In genomic region chr4:102569950-102570765, GRCm38 (mm10) we compare ENCODE assay signal across 8 mouse cellular contexts.
A peak's percentile ranks its signal among the peaks of the same experiment; 100 is the strongest.
DNase-seq lines count a peak whose midpoint lies in the region; ATAC-seq and TF ChIP-seq lines count a peak whose summit lies in the region.

No protein-coding gene starts in this region.

- DNase-seq in CH12.LX (ENCODE audit: extremely low read depth) = peak; percentile 77
- peak; percentile 58 to 69 for DNase-seq in adrenal gland, postnatal 36 days
- peak; percentile 81 for DNase-seq in kidney, postnatal 10 days
- DNase-seq in retina, postnatal 1 day = peak; percentile 70
- no peak for DNase-seq in left cerebral cortex, postnatal 14 days (ENCODE audit: low spot score in 2 of 2)

- WGBS in heart, embryonic 16.5 days = under 1% methylated on average over 20 of the region's 20 CpGs
- WGBS in macrophage (ENCODE audit: missing documents) = 2% methylated on average over 20 of the region's 20 CpGs

- ATAC-seq in erythroblast, adult 5-6 weeks (replicated peaks; ENCODE audit: low FRiP score, poor library complexity, severe bottlenecking) = peak; percentile 77
- peak; percentile 58 for ATAC-seq in heart, embryonic 16.5 days (replicated peaks; ENCODE audit: extremely low read depth, insufficient read depth, low FRiP score)

- no peak; the same call in 1 of the 2 replicates for TF ChIP-seq EP300 in CH12.LX (IDR thresholded peaks at IDR 0.05; ENCODE audit: low read length)

- H3K79me2 ChIP-seq in CH12.LX (replicated peaks; ENCODE audit: control insufficient read depth, extremely low read depth, insufficient read depth, poor library complexity, severe bottlenecking) (peaks cover 43% of the 10 kb centered on the region), macrophage (ENCODE audit: inconsistent target) (peaks cover 34% of the 10 kb centered on the region; the same call in 1 of the 2 replicates)

- H3K27ac ChIP-seq in CH12.LX (ENCODE audit: insufficient read depth, low read depth) (peak overlapping the region; percentile 90), macrophage (peak overlapping the region; percentile 57)
- H3K27ac ChIP-seq in heart, embryonic 16.5 days (ENCODE audit: low read length) = peak overlapping the region; percentile 96

- in situ Hi-C loops in CH12.LX (cut with MboI; ENCODE audit: low pct_ligation_motif_present, low pct_unique_long_range_greater_than_20kb, low sequenced_read_pairs) = loop anchor here (5.0 kb wide), 1 partner anchor 53 kb away; no protein-coding TSS in a partner anchor

- intact Hi-C loops in left cerebral cortex, postnatal 14 days (cut with DNase I) = loop anchor here (5.0 kb wide), 2 partner anchors 38 to 58 kb away; no protein-coding TSS in a partner anchor

- no peak; the same call in 1 of the 2 replicates for TF ChIP-seq RAD21 in CH12.LX (IDR thresholded peaks at IDR 0.05; ENCODE audit: low read depth, low read length)

- dilution Hi-C loops in CH12.LX (cut with MboI; ENCODE audit: extremely low pct_ligation_motif_present, extremely low pct_unique_long_range_greater_than_20kb, low sequenced_read_pairs) = no loop called here

- H3K4me2 ChIP-seq in CH12.LX (ENCODE audit: insufficient read depth, low read depth, poor library complexity, severe bottlenecking) = peak overlapping the region; percentile 62
- H3K4me2 ChIP-seq in heart, embryonic 16.5 days (ENCODE audit: low read depth, low read length) = peak overlapping the region; percentile 94

- peak; percentile 34; the same call in 1 of the 2 replicates for TF ChIP-seq POLR2A in CH12.LX (IDR thresholded peaks at IDR 0.05; ENCODE audit: low read depth, low read length)

- H3K27me3 ChIP-seq in CH12.LX (replicated peaks) = no peaks in the 10 kb centered on the region
- no peaks in the 10 kb centered on the region for H3K27me3 ChIP-seq in heart, embryonic 16.5 days (ENCODE audit: control insufficient read depth, insufficient read depth, low read length)

- TF ChIP-seq CTCF in CH12.LX (conservative IDR thresholded peaks at IDR 0.05 in 1 of 2, IDR thresholded peaks at IDR 0.05 in 1 of 2; ENCODE audit: low read depth in 2 of 2, low read length in 2 of 2) = peak in 1 of 2 experiments; percentile 14; a peak in 1 of 4 replicates

- H3K36me3 ChIP-seq in CH12.LX (replicated peaks in 1 of 2; ENCODE audit: control insufficient read depth in 1 of 2, insufficient read depth in 1 of 2, low read length in 1 of 2) (peaks cover 8 to 9% of the 10 kb centered on the region in 2 experiments), macrophage (ENCODE audit: inconsistent target) (no peaks in the 10 kb centered on the region)
- H3K36me3 ChIP-seq in heart, embryonic 16.5 days (ENCODE audit: control insufficient read depth, insufficient read depth) = no peaks in the 10 kb centered on the region

- H3K4me1 ChIP-seq in CH12.LX (ENCODE audit: control insufficient read depth in 1 of 2, insufficient read depth in 2 of 2) = peaks cover 11 to 60% of the 10 kb centered on the region in 2 experiments; a peak in 3 of 4 replicates
- peaks cover 44% of the 10 kb centered on the region for H3K4me1 ChIP-seq in heart, embryonic 16.5 days (ENCODE audit: control insufficient read depth, insufficient read depth, low read length)

- H3K4me3 ChIP-seq in CH12.LX (replicated peaks in 1 of 3; ENCODE audit: low read depth in 2 of 3, low read length in 2 of 3, poor library complexity in 1 of 3) = peak overlapping the region; percentile 75 to 83 (median 82)
- peak overlapping the region; percentile 67 for H3K4me3 ChIP-seq in heart, embryonic 16.5 days (ENCODE audit: low read length)
- peak overlapping the region; percentile 66 for H3K4me3 ChIP-seq in macrophage (ENCODE audit: inconsistent target)

- H3K9ac ChIP-seq in CH12.LX (ENCODE audit: insufficient read depth, low read depth) = peak overlapping the region; percentile 81
- H3K9ac ChIP-seq in heart, embryonic 16.5 days (ENCODE audit: low read length) = peak overlapping the region; percentile 89

- H3K9me3 ChIP-seq in CH12.LX (replicated peaks; ENCODE audit: low read length) = no peaks in the 10 kb centered on the region
- H3K9me3 ChIP-seq in heart, embryonic 16.5 days (replicated peaks; ENCODE audit: control insufficient read depth, low read length) = no peaks in the 10 kb centered on the region

TF ChIP-seq in CH12.LX, 34 proteins besides CTCF, POLR2A, EP300 and RAD21:
- 0 out of 2 replicates have a peak, but pooled peaks have one; percentile 27 for TF ChIP-seq CHD2 (IDR thresholded peaks at IDR 0.05; ENCODE audit: low read length)
- no peak for TF ChIP-seq NRF1 (IDR thresholded peaks at IDR 0.05; ENCODE audit: low read depth, low read length)
- TF ChIP-seq MAFK (IDR thresholded peaks at IDR 0.05; ENCODE audit: insufficient replicate concordance, low read length) = 0 out of 2 replicates have a peak, but pooled peaks have one; percentile 38
- TF ChIP-seq RCOR1 (conservative IDR thresholded peaks at IDR 0.05; ENCODE audit: low read depth, low read length) = peak; percentile 41; the same call in 1 of the 2 replicates
- TF ChIP-seq CHD1 (IDR thresholded peaks at IDR 0.05; ENCODE audit: low read depth, low read length) = peak; percentile 47; the same call in 1 of the 2 replicates
- no peak; the same call in 1 of the 2 replicates for TF ChIP-seq IRF4 (IDR thresholded peaks at IDR 0.05; ENCODE audit: low read depth, low read length)
- TF ChIP-seq SMC3 (IDR thresholded peaks at IDR 0.05; ENCODE audit: low read depth, low read length) = no peak; the same call in none of the 2 replicates
- TF ChIP-seq MEF2A (IDR thresholded peaks at IDR 0.05; ENCODE audit: borderline replicate concordance, low read depth, low read length) = peak; percentile 48; the same call in 1 of the 2 replicates
- no peak for TF ChIP-seq GABPA (IDR thresholded peaks at IDR 0.05; ENCODE audit: insufficient replicate concordance, low read depth, low read length)
- TF ChIP-seq ZC3H11A (IDR thresholded peaks at IDR 0.05; ENCODE audit: low read depth, low read length) = no peak
- TF ChIP-seq MAX (IDR thresholded peaks at IDR 0.05; ENCODE audit: low read length) = peak; percentile 7; the same call in 1 of the 2 replicates
- TF ChIP-seq BHLHE40 (IDR thresholded peaks at IDR 0.05; ENCODE audit: low read depth, low read length) = peak; percentile 59
- 0 out of 2 replicates have a peak, but pooled peaks have one; percentile 40 for TF ChIP-seq TBP (conservative IDR thresholded peaks at IDR 0.05; ENCODE audit: low read depth, low read length)
- TF ChIP-seq PAX5 (IDR thresholded peaks at IDR 0.05; ENCODE audit: low read length) = no peak
- peak; percentile 91 for TF ChIP-seq SIN3A (IDR thresholded peaks at IDR 0.05; ENCODE audit: low read length)
- peak; percentile 81 for TF ChIP-seq ETS1 (conservative IDR thresholded peaks at IDR 0.05; ENCODE audit: low read depth, low read length)
- TF ChIP-seq USF2 (conservative IDR thresholded peaks at IDR 0.05; ENCODE audit: low read depth, low read length) = no peak
- peak; percentile 9; the same call in 1 of the 2 replicates for TF ChIP-seq UBTF (IDR thresholded peaks at IDR 0.05; ENCODE audit: low read depth, low read length)
- no peak for TF ChIP-seq KAT2A (IDR thresholded peaks at IDR 0.05; ENCODE audit: insufficient replicate concordance, low read length)
- TF ChIP-seq TCF12 (IDR thresholded peaks at IDR 0.05; ENCODE audit: low read depth, low read length) = peak; percentile 56
- TF ChIP-seq JUND (conservative IDR thresholded peaks at IDR 0.05; ENCODE audit: low read depth, low read length) = no peak
- TF ChIP-seq MYC (IDR thresholded peaks at IDR 0.05; ENCODE audit: low read depth, low read length) = peak; percentile 56; the same call in 1 of the 2 replicates
- 0 out of 2 replicates have a peak, but pooled peaks have one; percentile 59 for TF ChIP-seq E2F4 (IDR thresholded peaks at IDR 0.05; ENCODE audit: insufficient replicate concordance, low read depth, low read length)
- TF ChIP-seq POLR2AphosphoS2 (IDR thresholded peaks at IDR 0.05; ENCODE audit: low read depth, low read length) = 0 out of 2 replicates have a peak, but pooled peaks have one; percentile 43
- peak; percentile 52; the same call in 1 of the 2 replicates for TF ChIP-seq NELFE (IDR thresholded peaks at IDR 0.05; ENCODE audit: low read depth, low read length)
- TF ChIP-seq USF1 (IDR thresholded peaks at IDR 0.05; ENCODE audit: low read depth, low read length) = no peak
- TF ChIP-seq ZNF384 (IDR thresholded peaks at IDR 0.05; ENCODE audit: low read depth, low read length) = peak; percentile 25; the same call in 1 of the 2 replicates
- no peak for TF ChIP-seq ZKSCAN1 (IDR thresholded peaks at IDR 0.05; ENCODE audit: borderline replicate concordance, low read depth, low read length)
- peak; percentile 24; the same call in 1 of the 2 replicates for TF ChIP-seq MAZ (IDR thresholded peaks at IDR 0.05; ENCODE audit: low read depth, low read length)
- 0 out of 2 replicates have a peak, but pooled peaks have one; percentile 72 for TF ChIP-seq MXI1 (IDR thresholded peaks at IDR 0.05; ENCODE audit: low read depth, low read length)
- TF ChIP-seq JUN (IDR thresholded peaks at IDR 0.05; ENCODE audit: insufficient read depth, low read depth, low read length) = no peak; the same call in 1 of the 2 replicates
- no peak; the same call in 1 of the 2 replicates for TF ChIP-seq HCFC1 (IDR thresholded peaks at IDR 0.05; ENCODE audit: low read depth, low read length)
- TF ChIP-seq ELF1 (IDR thresholded peaks at IDR 0.05; ENCODE audit: low read depth, low read length) = 0 out of 2 replicates have a peak, but pooled peaks have one; percentile 16
- 0 out of 2 replicates have a peak, but pooled peaks have one; percentile 61 for TF ChIP-seq ZMIZ1 (IDR thresholded peaks at IDR 0.05; ENCODE audit: low read depth, low read length)

Comparison
In these comparisons a context has a peak if more than half of its experiments do, and no peak if none do; other contexts are left out.
1. DNase-seq: peak in CH12.LX (single experiment), adrenal gland, postnatal 36 days (2 of 2), kidney, postnatal 10 days (single experiment) and retina, postnatal 1 day (single experiment); none in left cerebral cortex, postnatal 14 days (0 of 2).
2. Peak in every context shown above with its lines, with median percentiles within 50 percentile points of each other: H3K27ac ChIP-seq and H3K4me3 ChIP-seq.